Mouse (Mus musculus) heart, adult 2 months (tissue): ENCODE measurements at regions not wholly inside any gene's neighbourhood (a gene's known extent, or its start where the extent isn't known, plus 50 kb on each side); places are given as distances from the start of the nearest gene placed in this dataset.

Experiments
- CTCF ChIP-seq: fragments of 200-600 bp; IDR thresholded peaks from 2 replicates; pipeline ENCODE4 v1.8.1; 2022; ENCODE audit warnings: antibody characterized with exemption, mild to moderate bottlenecking, moderate library complexity
- POLR2A ChIP-seq: fragments of 200-500 bp; IDR thresholded peaks from 2 replicates; pipeline ENCODE4 v1.6.1; 2011; ENCODE audit warnings: mild to moderate bottlenecking, low read depth, low read length, control low read depth; ENCODE audit not compliant: insufficient read depth

DNA sequence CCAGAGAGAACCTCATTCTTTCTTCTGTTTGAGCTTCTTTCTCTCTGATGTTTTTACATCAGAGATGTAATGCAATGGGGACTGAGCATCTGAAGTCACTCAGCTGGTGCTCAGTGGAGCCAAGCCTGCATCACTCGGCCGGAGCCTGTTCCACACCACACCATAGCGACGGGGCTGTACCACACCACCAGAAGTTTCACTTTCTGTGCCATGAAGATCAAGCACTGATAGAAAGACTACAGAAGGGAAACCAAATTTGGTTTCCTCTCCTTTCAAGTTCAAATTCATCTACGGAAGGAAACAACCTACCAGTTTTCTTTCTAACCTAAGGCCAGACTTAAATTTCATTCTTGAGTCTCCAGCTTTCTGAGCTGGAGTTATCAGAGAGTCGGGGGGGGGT lies 138.5 kb downstream of the Syk start:
- no peak for TF ChIP-seq POLR2A
- no peak for TF ChIP-seq CTCF
